Mouse (Mus musculus) C2C12 (cell line): ENCODE results near the gene Pdk3.

Experiments used
- CEBPB ChIP-seq: IDR thresholded peaks from one replicate; pipeline ENCODE4 v1.6.1; 2011; ENCODE audit warnings: low read depth, mild to moderate bottlenecking, control low read depth, moderate library complexity
- CTCF ChIP-seq: IDR thresholded peaks from one replicate; pipeline ENCODE4 v1.5.1; 2011; ENCODE audit not compliant: control insufficient read depth, insufficient read depth, insufficient read length
- FOSL1 ChIP-seq: IDR thresholded peaks from one replicate; pipeline ENCODE4 v1.8.0; 2011; ENCODE audit warnings: mild to moderate bottlenecking, low read length; ENCODE audit not compliant: poor library complexity, insufficient read depth, severe bottlenecking
- MAX ChIP-seq: IDR thresholded peaks from one replicate; pipeline ENCODE4 v1.6.1; 2011; ENCODE audit warnings: mild to moderate bottlenecking, control low read depth
- MYOD1 ChIP-seq: IDR thresholded peaks from one replicate; pipeline ENCODE4 v1.6.1; 2011; ENCODE audit warnings: low read depth; ENCODE audit not compliant: control insufficient read depth, insufficient read length
- MYOG ChIP-seq: IDR thresholded peaks from one replicate; pipeline ENCODE4 v1.6.1; 2011; ENCODE audit not compliant: control insufficient read depth, insufficient read length; ENCODE audit errors: extremely low read depth
- USF1 ChIP-seq: IDR thresholded peaks from one replicate; pipeline ENCODE4 v1.6.1; 2011; ENCODE audit warnings: low read depth, mild to moderate bottlenecking, control low read depth, moderate library complexity

DNA sequence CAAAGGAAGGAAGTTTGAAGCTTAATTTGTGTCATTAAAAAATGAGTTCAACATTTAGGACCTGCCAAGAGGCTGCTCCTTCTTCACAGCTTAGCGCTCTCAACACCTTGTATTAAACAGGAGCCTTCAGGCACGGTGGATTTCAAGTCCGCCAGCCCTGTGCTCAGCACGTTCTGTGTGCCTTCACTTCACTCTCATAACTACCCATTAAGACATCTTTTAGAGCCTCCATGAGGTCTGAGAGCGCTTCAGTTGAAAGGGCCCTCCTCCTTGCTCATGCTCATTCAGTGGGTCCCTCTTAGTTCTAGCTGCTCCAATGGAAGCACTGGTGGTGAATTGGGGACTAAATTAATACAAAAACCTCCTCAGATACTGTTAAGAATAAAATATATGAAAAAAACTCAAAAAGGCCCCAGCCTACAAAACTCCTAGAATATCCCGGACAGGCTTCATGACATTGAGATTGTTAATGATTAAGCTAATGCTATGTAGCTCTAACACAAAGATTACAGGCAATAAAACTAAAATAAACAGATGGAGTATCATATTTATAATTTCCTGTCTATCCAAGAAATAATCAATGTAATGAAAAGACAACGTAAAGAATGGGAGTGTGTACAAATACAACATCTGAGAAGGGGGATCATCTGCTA, 45.1 kb upstream of the Pdk3 start:
- no peak for TF ChIP-seq USF1
- no peak for TF ChIP-seq MAX
- TF ChIP-seq CTCF, result no peak
- no peak for TF ChIP-seq MYOG
- no peak for TF ChIP-seq MYOD1
- no peak for TF ChIP-seq CEBPB
- TF ChIP-seq FOSL1, result no peak
